Mouse (Mus musculus) left cerebral cortex, postnatal 4 days (tissue): ENCODE data around the gene Zbtb9. TPM values are rescaled to one million over a fixed set of nuclear protein-coding genes. Genes with fewer than 3 reads are reported as not detected.

Source experiments
- DNase-seq: peaks from one replicate; pipeline ENCODE4 v3.0.0-alpha.2; 2022
- intact Hi-C: fragments of 180-260 bp; cut with DNase I; formaldehyde crosslinking; loops from one replicate; pipeline ENCODE4 v1.15.1; 2025
- total RNA-seq, 2 experiments: library from RNA; stranded (reverse); gene quantifications; 2 replicates each; pipeline ENCODE4 v1.2.3; 2021

Gene Zbtb9
- total RNA-seq, 2 experiments from 2014 or later, result 17.0 to 18.1 TPM

DNA sequence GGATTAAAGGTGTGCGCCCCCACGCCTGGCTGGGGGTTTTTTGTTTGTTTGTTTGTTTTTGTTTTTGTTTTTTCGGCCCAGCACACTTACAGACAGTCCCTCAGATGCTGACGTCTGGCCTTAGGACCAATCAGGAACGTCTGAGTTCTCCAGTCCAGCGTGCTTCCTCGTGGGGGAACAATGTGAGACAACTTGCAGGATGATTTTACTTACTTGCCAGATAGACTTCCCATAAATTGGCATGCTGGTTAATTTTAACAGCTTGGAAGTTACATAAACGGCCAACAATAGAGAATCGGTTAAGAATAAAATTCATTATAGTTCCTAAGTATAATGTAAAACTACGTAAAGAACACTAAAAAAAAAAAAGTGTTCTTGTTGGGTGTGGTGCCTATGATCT is 38.2 kb downstream of the Zbtb9 start:
- DNase-seq, result no peak
- intact Hi-C loops, result no loop called here

DNA sequence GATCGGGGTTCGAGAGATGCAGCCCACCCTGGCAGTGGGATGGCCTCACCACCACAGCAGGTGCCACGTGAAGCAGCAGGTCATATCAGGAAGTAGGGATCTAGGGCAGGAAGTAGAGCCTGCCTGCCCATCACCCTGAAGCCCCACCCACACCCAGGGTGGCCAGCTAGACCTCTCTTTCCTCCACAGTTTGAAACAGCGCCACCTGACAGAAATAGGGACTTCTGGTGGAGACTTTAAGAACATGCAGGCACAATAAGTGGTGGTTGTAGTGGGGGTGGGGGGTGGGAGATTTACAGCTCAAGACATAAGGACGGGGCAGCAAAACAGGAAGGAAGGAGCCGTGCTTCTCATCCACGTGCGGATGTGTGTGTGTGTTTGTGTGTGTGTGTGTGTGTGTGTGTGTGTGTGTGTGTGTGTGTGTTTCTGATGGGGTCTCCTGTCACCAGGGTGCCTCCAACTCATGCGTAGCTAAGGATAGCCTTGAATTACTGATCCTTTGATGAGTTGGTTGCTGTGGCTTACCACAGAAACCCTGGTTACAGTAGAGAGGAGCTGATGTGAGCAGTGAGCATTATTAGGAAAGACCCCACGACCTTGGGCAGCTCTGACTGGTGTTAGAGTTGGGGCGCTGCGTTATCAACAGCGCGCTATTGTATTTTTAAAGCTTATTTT is 39.2 kb downstream of the Zbtb9 start:
- DNase-seq, result no peak
- intact Hi-C loops, result no loop called here

DNA sequence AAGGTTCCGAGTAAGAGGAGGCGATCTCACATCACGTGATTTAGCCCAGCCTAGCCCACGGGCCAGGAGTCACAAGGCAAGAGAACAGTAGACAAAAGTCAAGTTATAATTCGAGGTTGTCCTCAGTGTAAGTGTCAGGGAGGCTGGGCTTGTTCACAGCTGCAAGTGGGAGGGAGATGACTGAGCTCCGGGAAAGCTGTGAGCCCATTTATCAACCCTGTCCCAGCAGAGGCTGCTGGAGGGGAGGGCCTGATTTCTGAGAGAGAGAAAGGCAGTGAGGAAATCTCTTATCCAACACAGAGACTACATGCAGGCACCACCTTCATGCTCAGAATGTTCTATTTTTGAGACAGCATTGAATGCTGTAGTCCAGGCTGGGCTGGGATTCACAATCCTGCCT is 39.9 kb downstream of the Zbtb9 start:
- no peak for DNase-seq
- intact Hi-C loops, result no loop called here

DNA sequence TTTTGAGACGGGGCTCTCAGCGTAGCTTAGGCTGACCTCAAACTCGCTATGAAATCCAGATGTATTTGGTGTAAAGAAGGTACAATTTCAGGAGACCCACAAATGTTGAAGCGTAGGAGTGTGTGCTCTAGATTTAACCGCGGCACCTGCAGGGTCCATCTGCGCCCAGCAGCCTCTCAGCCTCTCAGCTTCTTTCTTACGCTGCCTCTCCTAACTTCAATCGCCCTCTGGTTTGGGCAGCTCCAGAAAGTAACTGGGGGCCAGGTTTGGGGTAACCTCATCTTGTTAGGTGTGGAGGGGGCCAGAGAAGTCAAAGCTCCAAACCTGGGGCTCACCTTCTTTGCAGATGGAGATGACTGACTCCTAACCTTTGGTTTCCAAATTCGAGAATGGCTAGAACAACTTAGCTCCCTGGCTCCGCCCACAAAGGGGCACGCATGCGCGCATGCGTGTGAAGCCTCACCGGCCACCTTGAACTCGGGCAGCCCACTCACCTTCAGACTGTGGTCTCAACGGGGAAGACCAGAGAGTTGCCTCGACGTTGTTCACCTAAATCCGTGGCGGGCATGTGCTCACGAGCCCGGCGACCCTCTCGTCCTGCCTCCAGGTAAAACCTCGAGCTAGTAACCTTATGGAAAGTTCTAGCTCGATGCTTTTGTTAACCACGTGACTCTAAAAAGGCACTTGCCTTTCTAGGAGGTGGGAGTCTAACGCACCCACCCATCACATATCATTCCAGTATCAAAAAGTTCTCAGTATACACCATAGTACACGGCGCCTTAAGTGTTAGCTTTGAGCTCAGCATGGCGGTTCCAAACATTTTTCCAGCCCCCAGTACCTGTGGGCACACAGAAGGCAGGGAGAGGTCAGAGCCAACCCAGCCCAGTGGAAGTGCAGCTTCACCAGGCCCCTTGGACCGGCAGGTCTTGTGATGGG is 44.9 kb downstream of the Zbtb9 start:
- peak; percentile 90 for DNase-seq
- intact Hi-C loops, result no loop called here

DNA sequence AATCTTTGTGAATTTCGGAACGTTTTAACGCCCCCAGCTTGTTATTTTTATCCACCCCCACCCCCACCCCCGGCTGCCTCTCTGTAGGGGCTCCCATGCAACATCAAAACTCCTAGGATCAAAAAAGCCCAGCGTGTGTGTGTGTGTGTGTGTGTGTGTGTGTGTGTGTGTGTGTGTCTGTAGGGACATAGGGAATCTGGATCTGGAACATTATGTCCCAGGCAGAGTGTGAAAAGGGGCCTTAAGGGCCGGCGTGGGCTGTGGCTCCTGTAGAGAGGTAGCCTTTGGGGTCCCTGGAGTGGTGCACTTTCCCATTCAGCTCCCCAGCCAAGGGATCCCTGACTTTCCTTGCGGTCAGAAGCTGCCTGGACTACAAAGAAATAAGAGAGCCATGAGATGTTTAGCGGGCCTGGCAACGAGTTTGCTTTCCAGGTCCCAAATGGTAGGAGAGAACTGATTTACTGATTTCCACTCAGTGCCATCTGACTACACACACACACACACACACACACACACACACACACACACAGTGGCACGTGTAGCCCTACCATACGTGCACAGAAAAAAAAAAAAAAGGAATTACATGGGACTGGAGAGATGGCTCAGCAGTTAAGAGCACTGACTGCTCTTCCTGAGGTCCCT is 45.7 kb downstream of the Zbtb9 start:
- intact Hi-C loops, result no loop called here
- DNase-seq, result no peak

DNA sequence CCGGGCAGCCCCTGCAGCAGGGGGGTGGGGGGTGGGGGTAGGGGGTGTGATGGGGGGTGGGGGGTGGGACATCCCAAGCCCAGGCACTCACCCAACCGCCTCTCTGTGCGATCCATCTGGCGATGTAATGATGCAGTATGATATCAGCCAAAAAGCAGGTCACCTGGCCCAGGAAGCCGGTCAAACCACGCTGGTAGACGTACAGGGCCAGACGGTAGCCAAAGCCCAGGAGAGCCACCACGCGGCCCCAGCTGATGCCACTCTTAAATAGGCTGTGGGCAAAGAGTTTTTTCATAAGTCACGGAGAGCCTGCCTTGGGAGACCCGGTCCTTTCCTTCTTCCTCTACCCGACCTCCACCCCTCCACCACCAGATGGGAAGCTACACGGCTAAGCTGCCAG is 48.1 kb downstream of the Zbtb9 start:
- peak; percentile 40 for DNase-seq
- intact Hi-C loops, result no loop called here

DNA sequence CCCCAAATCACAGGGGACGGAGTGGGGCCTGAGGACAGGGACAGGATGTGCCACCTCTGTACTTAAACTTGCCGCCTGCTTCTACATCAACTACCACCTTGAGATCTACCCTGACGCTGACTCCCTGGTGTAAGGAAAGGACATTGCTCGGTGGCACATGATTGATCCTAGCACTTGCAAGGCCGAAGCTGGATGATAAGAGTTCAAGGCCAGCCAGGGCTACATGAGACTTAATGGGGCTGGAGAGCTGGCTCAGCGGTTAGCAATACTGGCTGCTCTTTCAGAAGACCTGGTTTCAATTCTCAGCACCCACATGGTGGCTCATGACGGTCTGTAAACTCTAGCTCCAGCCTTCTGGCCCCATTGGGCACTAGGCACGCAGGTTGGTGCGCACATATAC is 48.8 kb downstream of the Zbtb9 start:
- DNase-seq, result no peak
- intact Hi-C loops, result no loop called here

DNA sequence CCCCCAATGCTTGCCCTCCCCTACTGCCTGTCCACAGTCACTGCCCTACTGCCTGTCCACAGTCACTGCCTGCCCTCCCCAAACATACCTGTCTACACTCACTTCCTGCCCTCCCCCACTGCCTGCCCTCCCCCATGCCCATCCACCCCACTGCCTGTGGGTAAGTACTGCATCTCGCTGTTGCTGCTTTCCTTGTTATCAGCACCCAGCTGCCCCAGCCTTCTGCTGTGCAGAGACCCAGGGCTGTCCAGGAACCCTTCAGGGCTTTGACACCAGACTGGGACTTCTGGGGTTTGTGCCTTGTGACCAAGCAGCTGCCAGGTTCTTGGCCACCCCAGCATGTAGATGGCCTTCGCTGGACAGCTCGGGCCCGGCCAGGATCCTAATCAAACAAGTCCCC is 50.4 kb downstream of the Zbtb9 start:
- no peak for DNase-seq
- intact Hi-C loops, result no loop called here

DNA sequence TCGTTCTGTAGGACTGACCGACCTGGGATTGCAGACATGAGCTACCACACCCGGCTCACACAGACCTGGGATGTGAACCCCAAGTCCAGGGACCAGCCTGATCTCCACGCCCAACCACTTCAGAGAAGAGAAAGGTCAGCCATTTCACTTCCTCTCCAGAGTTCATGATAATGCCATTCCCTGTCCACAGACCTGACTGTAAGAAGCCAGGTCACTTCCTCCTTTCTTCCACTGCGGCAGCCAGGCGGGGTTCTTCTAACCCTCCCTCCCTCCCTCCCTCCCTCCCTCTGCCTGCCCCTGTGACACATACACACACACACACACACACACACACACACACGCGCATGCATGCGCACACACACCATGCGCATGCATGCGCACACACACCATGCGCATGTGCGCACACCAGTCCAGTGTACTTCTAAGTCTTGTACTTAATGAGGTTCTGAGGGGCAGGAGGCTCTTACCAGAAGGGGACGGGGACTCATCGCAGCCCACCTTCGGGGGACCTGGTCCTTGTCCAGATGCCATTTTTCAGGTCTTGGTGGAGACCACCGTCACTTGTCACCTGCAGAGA is 52.4 kb downstream of the Zbtb9 start:
- intact Hi-C loops, result no loop called here
- DNase-seq, result no peak

DNA sequence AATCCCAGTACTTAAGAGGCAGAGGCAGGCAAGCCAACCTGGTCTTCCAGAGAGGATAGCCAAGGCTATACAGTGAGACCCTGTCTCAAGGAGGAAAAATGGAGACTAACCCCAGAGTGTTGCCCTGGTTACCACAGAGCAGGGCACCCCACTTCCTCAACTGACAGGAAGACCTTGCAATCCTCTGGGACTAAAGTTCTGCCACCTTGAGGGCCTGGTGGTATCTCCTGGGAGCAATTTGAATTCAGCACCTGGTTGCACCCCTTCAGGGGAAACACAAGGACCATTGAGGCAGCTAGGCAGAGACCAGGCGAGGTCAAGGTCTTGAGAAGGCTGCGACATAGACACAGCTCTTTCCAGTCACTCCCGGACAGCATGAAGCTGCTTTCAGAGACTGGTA is 53.0 kb downstream of the Zbtb9 start:
- no peak for DNase-seq
- intact Hi-C loops, result no loop called here

DNA sequence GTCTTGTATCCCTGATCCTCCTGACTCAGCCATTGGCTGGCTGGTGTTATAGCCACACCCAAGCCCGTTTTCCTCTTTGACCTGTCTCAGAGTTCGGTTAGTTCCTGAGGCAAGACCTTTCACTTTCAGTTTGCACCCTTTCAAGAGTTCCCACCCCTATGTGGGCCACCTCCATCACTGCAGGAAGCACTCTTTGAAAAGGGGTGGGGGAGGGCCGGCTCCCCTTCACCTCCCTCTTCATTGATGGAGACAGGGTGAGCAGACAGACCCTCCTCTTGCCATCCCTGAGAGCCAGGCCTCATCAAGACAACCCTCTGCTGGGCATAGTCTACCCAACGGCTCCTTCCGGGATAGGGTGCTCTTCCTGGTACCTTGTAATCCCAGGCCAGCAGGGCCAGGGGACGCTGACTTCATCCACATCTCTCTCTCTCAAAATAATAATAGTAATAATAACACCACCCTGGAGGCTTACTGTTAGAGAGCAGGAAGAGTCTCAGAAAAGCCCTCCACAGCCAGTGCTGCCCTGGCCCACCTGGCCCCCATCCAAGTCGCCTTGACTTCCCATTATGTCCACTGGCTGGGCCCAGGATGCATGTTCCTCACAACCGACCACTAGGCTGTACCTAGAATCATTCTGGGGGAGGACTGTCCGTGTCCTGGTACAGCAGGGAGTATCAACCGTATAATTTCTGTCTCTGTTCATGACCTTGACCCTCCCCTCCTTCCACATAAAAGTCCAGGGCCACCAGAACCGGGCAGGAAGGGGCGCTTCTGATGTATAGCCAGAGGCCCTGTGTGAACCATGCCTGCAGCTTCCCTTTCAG is 54.7 kb downstream of the Zbtb9 start:
- intact Hi-C loops, result no loop called here
- peak; percentile 76 for DNase-seq

DNA sequence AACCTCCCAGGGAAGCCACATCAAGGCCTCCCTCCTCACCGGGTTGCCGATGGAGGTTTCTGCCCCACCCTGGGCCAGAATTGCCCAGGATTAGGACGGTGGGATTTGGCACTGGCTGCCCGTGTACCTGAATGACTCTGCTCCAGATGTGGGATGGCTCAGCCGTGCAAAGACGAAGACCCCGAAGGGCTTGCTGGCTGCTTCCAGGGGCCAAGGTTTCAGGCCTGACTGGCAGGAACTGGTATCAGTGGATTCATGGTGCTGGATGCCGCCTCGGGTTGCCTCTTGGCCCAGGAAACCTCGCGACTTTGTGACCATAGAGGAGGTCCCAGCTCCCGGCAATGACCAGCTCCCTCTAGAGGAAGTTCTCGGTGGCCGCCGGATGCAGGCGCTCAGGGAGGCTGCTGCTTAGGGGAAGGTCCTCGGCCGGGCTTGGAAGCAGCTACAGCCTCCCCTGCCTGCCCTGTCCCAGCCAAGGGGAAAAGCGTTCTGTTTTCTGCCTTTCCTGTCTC is 55.4 kb downstream of the Zbtb9 start:
- DNase-seq, result peak; percentile 91
- intact Hi-C loops, result no loop called here

DNA sequence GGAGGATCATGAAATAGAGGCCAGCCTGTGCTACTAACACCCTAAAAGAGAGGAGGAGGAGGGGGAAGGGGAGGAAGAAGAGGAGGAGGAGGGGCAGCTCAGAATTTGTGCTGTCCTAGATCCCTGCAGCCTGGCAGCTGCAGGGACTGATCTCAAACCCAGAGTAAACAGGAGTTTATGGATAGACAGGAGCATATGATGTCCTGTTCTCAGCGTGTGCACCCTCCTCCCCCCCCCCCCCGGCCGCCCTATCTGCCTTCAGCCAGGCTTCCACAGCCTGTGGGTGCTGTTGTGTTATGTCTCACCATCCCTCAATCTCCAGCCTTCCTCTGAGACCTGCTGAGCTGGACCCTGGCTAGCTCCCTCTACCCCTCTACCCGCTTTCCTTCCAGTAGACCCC is 55.9 kb downstream of the Zbtb9 start, which contains the start of gene Bak1:
TSS of gene Bak1 (minus strand) at position 101 of the 400 bp plus-strand sequence.
- DNase-seq, result no peak
- intact Hi-C loops, result no loop called here

DNA sequence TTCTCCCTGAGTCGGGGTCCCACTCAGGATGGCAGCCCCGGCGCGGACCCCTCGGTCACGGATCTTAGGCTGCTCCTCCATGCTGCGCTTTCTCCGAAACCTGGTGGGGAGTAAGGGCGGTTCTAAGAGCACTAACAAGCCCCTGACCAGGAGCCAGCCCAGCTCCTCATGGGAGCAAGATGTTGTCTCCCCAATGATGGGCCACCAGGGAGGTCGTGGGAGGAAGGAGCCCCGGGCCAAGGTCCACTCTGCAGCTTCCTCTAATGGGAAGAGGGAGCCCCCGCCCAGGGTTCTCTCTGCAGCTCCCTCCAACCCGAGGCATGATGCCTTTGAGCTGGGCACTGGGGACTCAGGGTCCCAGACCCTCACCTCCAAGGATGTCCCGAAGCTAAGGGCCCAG is 56.5 kb downstream of the Zbtb9 start:
- intact Hi-C loops, result no loop called here
- DNase-seq, result no peak

DNA sequence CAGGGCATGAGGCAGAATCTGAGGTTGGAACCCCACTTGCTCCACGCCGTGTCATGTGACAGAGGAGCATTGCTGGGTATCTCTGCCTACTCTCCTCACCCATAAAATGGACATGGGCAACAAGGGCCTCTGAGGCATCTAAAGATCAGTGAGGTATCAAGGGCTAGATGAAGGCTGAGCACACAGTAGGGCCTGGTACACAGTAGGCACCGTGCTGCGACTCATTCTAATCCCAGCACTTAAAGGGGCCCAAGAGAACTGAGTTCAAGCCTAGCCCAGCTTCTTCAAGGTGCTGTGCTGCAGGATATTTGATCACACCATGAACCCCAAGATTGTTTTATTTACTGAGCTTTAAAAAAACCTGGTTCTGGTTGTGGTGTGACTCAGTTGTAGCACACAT is 57.9 kb downstream of the Zbtb9 start:
- intact Hi-C loops, result loop anchor here (5.0 kb wide), 1 partner anchor 491 kb away; the partner anchor contains the start of gene Grm4
- no peak for DNase-seq

DNA sequence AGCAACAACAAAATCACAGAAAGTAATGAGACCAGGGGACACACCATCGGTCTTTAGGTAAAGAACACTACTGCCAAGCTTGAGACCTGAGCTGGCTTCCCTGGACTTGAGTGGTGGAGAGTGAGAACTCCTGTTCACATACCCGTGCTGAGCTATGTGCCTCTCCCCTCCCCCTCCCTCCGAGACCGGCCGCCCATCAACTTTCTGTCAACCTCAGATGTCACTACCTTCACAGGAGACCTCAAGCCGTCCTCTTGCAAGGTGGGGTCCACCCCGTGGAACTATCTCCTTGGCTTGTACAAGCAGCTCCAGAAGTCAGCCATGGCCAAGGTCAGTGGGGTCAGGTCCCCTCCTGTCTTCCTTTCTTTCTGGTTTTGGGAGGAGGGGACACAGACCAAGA is 59.4 kb downstream of the Zbtb9 start:
- no peak for DNase-seq
- intact Hi-C loops, result loop anchor here (5.0 kb wide), 1 partner anchor 490 kb away; the partner anchor contains the start of gene Grm4

DNA sequence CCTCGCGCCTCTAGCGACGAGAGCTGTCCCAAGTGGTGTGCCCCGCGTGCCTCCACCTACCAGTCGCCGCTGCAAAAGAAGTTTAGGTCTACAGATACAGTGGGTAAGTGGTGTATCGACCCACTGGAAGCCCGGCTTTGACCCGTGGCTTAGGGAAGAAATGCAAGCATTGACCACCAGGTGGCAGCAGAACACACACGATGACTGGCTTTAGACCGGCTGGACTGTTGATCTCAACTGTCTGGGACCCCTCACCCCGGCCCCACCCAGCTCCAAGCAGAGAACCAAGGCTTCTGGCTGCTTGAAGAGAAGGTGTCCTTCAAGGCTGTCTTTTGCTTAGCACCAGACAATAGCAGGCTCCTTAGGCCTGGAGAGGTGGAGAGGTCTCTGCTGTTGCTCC is 59.9 kb downstream of the Zbtb9 start:
- DNase-seq, result peak; percentile 80
- intact Hi-C loops, result loop anchor here (5.0 kb wide), 1 partner anchor 489 kb away; the partner anchor contains the start of gene Grm4

DNA sequence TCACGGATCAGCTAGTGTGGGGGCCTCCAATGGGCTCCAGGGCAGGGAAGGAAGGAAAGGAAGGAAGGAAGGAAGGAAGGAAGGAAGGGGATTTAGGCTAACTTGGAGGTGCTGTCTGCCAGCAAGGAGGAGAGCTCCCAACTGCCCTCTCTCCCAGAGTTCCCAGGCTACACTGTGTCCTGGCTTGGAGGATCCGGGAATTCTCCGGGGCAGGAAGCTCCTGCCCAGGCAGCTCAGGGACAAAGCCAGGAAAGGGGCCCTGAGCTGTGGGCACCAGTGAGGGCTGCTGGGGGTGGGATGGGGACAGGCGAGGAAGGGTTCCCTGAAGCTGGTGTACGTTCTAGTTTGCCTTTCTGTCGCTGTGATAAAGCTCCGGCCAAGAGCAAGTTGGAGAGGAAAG is 63.5 kb downstream of the Zbtb9 start:
- intact Hi-C loops, result loop anchor here (5.0 kb wide), 1 partner anchor 91 kb away; no protein-coding TSS in a partner anchor
- no peak for DNase-seq

DNA sequence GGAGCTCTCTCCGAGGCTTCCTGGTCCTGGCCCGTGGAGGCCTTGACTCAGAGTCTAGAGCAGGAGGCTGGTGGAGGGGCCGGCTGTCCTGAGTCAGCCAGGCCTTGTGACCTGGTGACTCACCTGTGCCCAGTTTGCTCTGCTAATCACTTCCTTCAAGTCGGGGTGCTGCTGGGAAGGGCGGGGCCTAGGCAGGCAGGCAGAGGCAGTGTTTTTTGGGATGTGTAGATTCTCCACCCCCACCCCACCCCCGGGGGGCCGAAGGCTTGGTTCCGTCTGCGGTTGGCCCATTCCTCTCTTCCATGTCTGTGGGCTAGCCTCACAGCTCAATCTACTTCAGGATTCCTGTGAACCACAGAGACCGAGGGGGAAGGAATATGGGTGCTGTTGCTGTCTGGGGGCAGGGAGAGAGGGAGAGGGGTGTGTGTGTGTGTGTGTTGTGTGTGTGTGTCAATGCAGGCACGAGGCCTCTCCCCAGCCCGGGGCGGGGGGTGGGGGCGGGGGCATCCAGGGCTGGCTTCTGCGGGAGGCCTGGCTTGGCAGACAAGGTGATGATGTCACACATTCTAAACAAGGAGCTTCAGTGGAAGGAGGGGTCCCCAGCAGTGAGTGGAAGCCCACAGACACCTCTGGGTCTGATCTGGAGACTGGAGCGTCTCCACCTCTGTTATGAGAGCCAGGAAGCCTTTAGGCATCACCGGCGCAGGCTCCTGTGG is 65.5 kb downstream of the Zbtb9 start:
- DNase-seq, result no peak
- intact Hi-C loops, result loop anchor here (5.0 kb wide), 1 partner anchor 89 kb away; no protein-coding TSS in a partner anchor
